Mouse (Mus musculus) B cell, adult (primary cell): ENCODE data around the gene Olfr32. TPM values are rescaled to one million over a fixed set of nuclear protein-coding genes. Genes with fewer than 3 reads are reported as not detected.

ENCODE experiments used
- total RNA-seq: library from RNA; stranded (reverse); gene quantifications from 4 replicates; pipeline ENCODE4 v1.2.4, GENCODE M21; 2023; ENCODE audit not compliant: inconsistent age

Olfr32 gene
- not detected in 4 replicates for total RNA-seq

DNA sequence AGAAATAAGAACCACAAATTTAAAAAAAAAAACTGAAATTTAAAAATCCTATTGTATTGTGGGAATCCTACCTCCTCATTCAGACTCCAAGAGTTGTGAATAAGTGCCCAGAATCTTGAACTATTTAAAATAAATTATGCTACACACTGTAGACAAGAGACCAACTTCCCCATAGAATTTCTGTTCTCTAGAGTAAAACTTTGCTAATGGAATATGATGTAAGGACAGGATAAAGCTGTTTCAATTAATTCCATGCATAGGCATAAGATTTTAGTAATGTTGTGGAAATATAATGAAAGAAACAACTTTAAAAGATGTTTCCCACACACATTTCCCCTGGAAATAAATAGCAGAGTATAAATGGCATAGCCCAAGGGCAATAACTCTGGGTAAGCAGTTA, at the start of gene Olfr32:
Gene Olfr32, minus strand, starts transcription at position 101 of the 400 bp plus-strand sequence.

DNA sequence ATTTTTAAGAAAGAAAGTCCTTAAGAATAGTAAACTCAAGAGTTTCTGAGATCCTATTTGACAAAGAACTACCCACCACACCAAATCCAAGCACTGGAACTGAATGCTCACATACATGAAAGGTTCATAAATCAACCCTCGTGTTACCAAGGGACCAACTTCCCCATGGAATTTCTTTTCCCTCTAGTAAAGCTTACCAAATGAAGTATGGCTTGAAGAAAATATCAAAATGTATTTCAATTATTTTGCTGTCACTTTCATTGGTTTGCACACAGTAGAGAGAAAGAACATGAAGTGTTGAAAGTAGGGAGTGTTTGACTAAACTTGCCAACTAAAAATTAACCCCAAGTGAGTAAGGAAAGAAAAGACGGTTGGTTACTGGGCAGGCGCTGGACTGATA, 10.9 kb upstream of the Olfr32 start, which contains the start of gene Olfr1270:
Gene Olfr1270, minus strand, starts transcription at position 101 of the 400 bp plus-strand sequence.

DNA sequence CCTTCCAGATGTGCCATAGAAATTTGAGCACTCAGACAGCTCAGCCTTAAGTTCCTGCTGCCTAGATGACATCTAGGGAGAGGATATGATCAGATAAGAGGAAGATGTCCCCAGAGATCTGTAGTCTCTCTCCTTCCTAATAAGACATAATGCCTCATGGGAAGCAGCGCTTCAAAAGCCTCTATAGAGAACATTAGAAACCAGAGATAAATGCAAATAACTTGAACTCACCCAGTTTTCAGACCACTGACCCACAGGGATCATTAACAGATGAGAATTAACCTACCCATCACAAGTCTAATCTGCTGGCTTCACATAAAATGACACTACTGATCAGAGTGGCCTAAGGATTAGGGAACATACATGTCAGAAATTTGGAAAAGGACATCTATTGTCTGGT, 20.8 kb downstream of the Olfr32 start, which contains the start of gene Olfr1269:
Gene Olfr1269, minus strand, starts transcription at position 101 of the 400 bp plus-strand sequence.

Other genes with a start within 250 kb of the Olfr32 start
- not detected in 4 replicates for gene Olfr1258, start 215.0 kb downstream of the Olfr32 start, total RNA-seq
- gene Olfr1259, start 193.6 kb downstream of the Olfr32 start, total RNA-seq, result not detected in 4 replicates
- not detected in 4 replicates for gene Olfr1260, start 168.0 kb downstream of the Olfr32 start, total RNA-seq
- gene Olfr1261, start 151.1 kb downstream of the Olfr32 start, total RNA-seq, result not detected in 4 replicates
- gene Olfr1262, start 142.2 kb downstream of the Olfr32 start, total RNA-seq, result not detected in 4 replicates
- gene Olfr1263, start 130.2 kb downstream of the Olfr32 start, total RNA-seq, result not detected in 4 replicates
- not detected in 4 replicates for gene Olfr1264, start 116.7 kb downstream of the Olfr32 start, total RNA-seq
- not detected in 4 replicates for gene Olfr1265, start 107.0 kb downstream of the Olfr32 start, total RNA-seq
- gene Olfr140, start 78.7 kb downstream of the Olfr32 start, total RNA-seq, result not detected in 4 replicates
- not detected in 4 replicates for gene Olfr1269, start 20.9 kb downstream of the Olfr32 start, total RNA-seq
- not detected in 4 replicates for gene Olfr1270, start 10.8 kb upstream of the Olfr32 start, total RNA-seq
- 0.26 to 0.27 TPM in 2 of 4 replicates, not detected in the others for gene Olfr1506, start 82.2 kb upstream of the Olfr32 start, total RNA-seq
- not detected in 4 replicates for gene Olfr142, start 115.3 kb upstream of the Olfr32 start, total RNA-seq
- gene Olfr1271, start 128.7 kb upstream of the Olfr32 start, total RNA-seq, result not detected in 4 replicates
- not detected in 4 replicates for gene Olfr1272, start 150.5 kb upstream of the Olfr32 start, total RNA-seq
- gene Gm13769, start 179.9 kb upstream of the Olfr32 start, total RNA-seq, result 0.45 to 0.51 TPM in 2 of 4 replicates, not detected in the others